Mouse (Mus musculus): ENCODE data around the gene Gm21812.
"Not testable (repeated sequence)": the region's sequence is repeated elsewhere in the genome, so short reads cannot be mapped to it uniquely, and the experiment has no call there.

Gm21812 gene

DNA sequence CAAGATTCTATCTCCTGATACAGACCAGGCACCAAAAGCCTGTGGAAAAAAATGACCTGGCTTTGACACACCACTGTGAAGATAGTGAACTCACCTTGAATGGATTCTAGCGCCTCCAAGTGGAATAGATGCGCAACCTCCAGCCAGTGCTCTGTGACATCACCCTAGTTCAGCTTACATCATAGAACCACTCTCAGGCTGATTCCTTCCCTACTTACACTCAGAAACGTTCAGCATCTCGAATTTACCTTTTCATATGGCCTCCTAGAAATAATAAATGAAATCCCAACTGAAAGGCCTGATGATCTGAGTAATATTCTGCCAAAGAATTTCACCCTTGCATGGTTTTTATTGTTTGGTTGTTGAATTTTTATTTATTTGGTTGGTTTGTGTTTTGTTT, at the start of gene Gm21812:
Gene Gm21812 (minus strand): TSS at position 101 of the 400 bp plus-strand sequence.
- not testable (repeated sequence) for DNase-seq (ENCODE audit: low spot score)
